Mouse (Mus musculus) forebrain, embryonic 14.5 days (tissue): Measurements from ENCODE around the gene Zfp553. TPM values are rescaled to one million over a fixed set of nuclear protein-coding genes. Genes with fewer than 3 reads are reported as not detected.
A peak's percentile ranks its signal among the peaks of the same experiment; 100 is the strongest.

ENCODE experiments used
- ATAC-seq: fragments of 200-750 bp; cut with Nextera tagmentation; 2 replicates; pipeline ENCODE4 v1.8.0; 2017; ENCODE audit warnings: mild to moderate bottlenecking, moderate library complexity
- DNase-seq: peaks from one replicate; pipeline ENCODE4 v3.0.0-alpha.2; 2015; ENCODE audit warnings: low spot score
- H3K27ac ChIP-seq: fragments of 300-500 bp; sonication (generic); 2 replicates; pipeline ENCODE4 v1.5.1; 2014; ENCODE audit warnings: low read depth, mild to moderate bottlenecking, control low read depth, low read length, moderate library complexity
- H3K27me3 ChIP-seq: fragments of 300-500 bp; sonication (generic); replicated peaks from 2 replicates; pipeline ENCODE4 v1.6.1; 2014; ENCODE audit warnings: low read length, control low read depth, mixed read lengths; ENCODE audit not compliant: control insufficient read depth, insufficient read depth
- H3K36me3 ChIP-seq: fragments of 300-500 bp; sonication (generic); 2 replicates; pipeline ENCODE4 v1.6.1; 2014; ENCODE audit warnings: low read length, control low read depth; ENCODE audit not compliant: control insufficient read depth, insufficient read depth
- H3K4me1 ChIP-seq: fragments of 300-500 bp; sonication (generic); 2 replicates; pipeline ENCODE4 v1.6.1; 2014; ENCODE audit warnings: antibody characterized with exemption, low read length, control low read depth; ENCODE audit not compliant: control insufficient read depth, insufficient read depth
- H3K4me2 ChIP-seq: fragments of 300-500 bp; sonication (generic); 2 replicates; pipeline ENCODE4 v1.6.1; 2014; ENCODE audit warnings: mild to moderate bottlenecking, control low read depth, low read length
- H3K4me3 ChIP-seq: fragments of 300-500 bp; sonication (generic); 2 replicates; pipeline ENCODE4 v1.5.1; 2014; ENCODE audit warnings: low read depth, low read length, control low read depth
- H3K9ac ChIP-seq: fragments of 300-500 bp; sonication (generic); 2 replicates; pipeline ENCODE4 v1.6.1; 2014; ENCODE audit warnings: mild to moderate bottlenecking, low read length, control low read depth, moderate library complexity
- H3K9me3 ChIP-seq: fragments of 300-500 bp; sonication (generic); replicated peaks from 2 replicates; pipeline ENCODE4 v1.6.1; 2016; ENCODE audit warnings: low read length, control low read depth, mixed read lengths; ENCODE audit not compliant: control insufficient read depth
- WGBS: fragments of 180-500 bp; shearing (Covaris S2); extraction: QIAGEN DNeasy Blood & Tissue Kit; methylation state at CpG from one replicate; pipeline ENCODE4 v1.1.7; 2014; 5-methylcytosine and 5-hydroxymethylcytosine counted together
- polyA plus RNA-seq: library from polyadenylated mRNA; unstranded; fragments of >200 nt; fragmentation: Nextera tagmentation; extraction: Ambion mirVana; gene quantifications from 2 replicates; pipeline ENCODE4 v1.2.1, GENCODE M21; 2014

The Zfp553 gene
- polyA plus RNA-seq, 1 experiment from 2014 or later: 29.4 TPM

GRCm38 (mm10) chr7:127208553-127209438 is 24.1 kb upstream of the Zfp553 start, which contains the start of gene Mylpf:
Gene Mylpf (plus strand): TSS chr7:127208890.
- DNase-seq: peak; percentile 98
- Histone ChIP-seq H3K4me3 (peak within 1 kb of the TSS; percentile 95), H3K4me2 (peak within 1 kb of the TSS; percentile 100), H3K27ac (peak within 1 kb of the TSS; percentile 85), H3K27me3 (no peaks in the 10 kb centered on the region), H3K36me3 (peaks cover 7% of the 10 kb centered on the region), H3K9ac (peak within 1 kb of the TSS; percentile 95), H3K9me3 (no peaks in the 10 kb centered on the region), H3K4me1 (peaks cover 19% of the 10 kb centered on the region)
- under 1% methylated on average over 43 of the region's 44 CpGs for WGBS
- ATAC-seq: peak; percentile 96

GRCm38 (mm10) chr7:127209851-127210250 is 23.0 kb upstream of the Zfp553 start:
- H3K4me1 ChIP-seq: peaks cover 19% of the 10 kb centered on the region
- H3K27ac ChIP-seq: no peak overlapping the region
- H3K36me3 ChIP-seq: 0 out of 2 replicates have a peak, but pooled peaks cover 5% of the 10 kb centered on the region
- H3K4me2 ChIP-seq: peak overlapping the region; percentile 64
- DNase-seq (no peak), ATAC-seq (no peak)
- no peaks in the 10 kb centered on the region for H3K9me3 ChIP-seq
- WGBS: 74% methylated on average over 5 of the region's 5 CpGs
- H3K4me3 ChIP-seq: no peak overlapping the region
- 0 out of 2 replicates have a peak, but pooled peaks cover 5% of the 10 kb centered on the region for H3K27me3 ChIP-seq
- H3K9ac ChIP-seq: no peak overlapping the region

GRCm38 (mm10) chr7:127210266-127210665 is 22.6 kb upstream of the Zfp553 start:
- 92% methylated on average over 4 of the region's 4 CpGs for WGBS

GRCm38 (mm10) chr7:127211014-127211745 is 21.7 kb upstream of the Zfp553 start:
- no peak overlapping the region for H3K9ac ChIP-seq
- peaks cover 13% of the 10 kb centered on the region for H3K4me1 ChIP-seq
- no peak overlapping the region for H3K4me3 ChIP-seq
- no peak overlapping the region for H3K4me2 ChIP-seq
- DNase-seq (no peak), ATAC-seq (no peak)
- no peaks in the 10 kb centered on the region for H3K9me3 ChIP-seq
- 88% methylated on average over 5 of the region's 5 CpGs for WGBS
- H3K36me3 ChIP-seq: no peaks in the 10 kb centered on the region
- 0 out of 2 replicates have a peak, but pooled peaks cover 6% of the 10 kb centered on the region for H3K27me3 ChIP-seq
- no peak overlapping the region for H3K27ac ChIP-seq

More at GRCm38 (mm10) chr7:127210266-127210665, 22.6 kb upstream of the Zfp553 start:
- Histone ChIP-seq H3K27ac (no peak overlapping the region), H3K27me3 (0 out of 2 replicates have a peak, but pooled peaks cover 6% of the 10 kb centered on the region), H3K9me3 (no peaks in the 10 kb centered on the region), H3K4me3 (no peak overlapping the region), H3K9ac (no peak overlapping the region), H3K4me1 (peaks cover 20% of the 10 kb centered on the region), H3K4me2 (no peak overlapping the region), H3K36me3 (0 out of 2 replicates have a peak, but pooled peaks cover 2% of the 10 kb centered on the region)
- no peak for ATAC-seq
- DNase-seq: no peak

- no peak for DNase-seq
- Histone ChIP-seq H3K36me3 (no peaks in the 10 kb centered on the region), H3K27me3 (0 out of 2 replicates have a peak, but pooled peaks cover 6% of the 10 kb centered on the region), H3K4me2 (no peak overlapping the region), H3K27ac (no peak overlapping the region), H3K9ac (no peak overlapping the region), H3K4me1 (0 out of 2 replicates have a peak, but pooled peaks cover 3% of the 10 kb centered on the region), H3K9me3 (no peaks in the 10 kb centered on the region), H3K4me3 (no peak overlapping the region)
- no peak for ATAC-seq
- 91% methylated on average over 12 of the region's 12 CpGs for whole genome bisulfite sequencing
Measured at GRCm38 (mm10) chr7:127212432-127213250, 20.2 kb upstream of the Zfp553 start.

GRCm38 (mm10) chr7:127213485-127213884 is 19.4 kb upstream of the Zfp553 start:
- DNase-seq: peak; percentile 42
- Histone ChIP-seq H3K4me2 (no peak overlapping the region), H3K4me1 (0 out of 2 replicates have a peak, but pooled peaks cover 3% of the 10 kb centered on the region), H3K9me3 (no peaks in the 10 kb centered on the region), H3K4me3 (no peak overlapping the region), H3K27me3 (0 out of 2 replicates have a peak, but pooled peaks cover 6% of the 10 kb centered on the region), H3K27ac (no peak overlapping the region), H3K36me3 (no peaks in the 10 kb centered on the region), H3K9ac (no peak overlapping the region)
- 40% methylated on average over 7 of the region's 7 CpGs for WGBS
- no peak for ATAC-seq

- no peak overlapping the region for H3K4me2 ChIP-seq
- H3K36me3 ChIP-seq: no peaks in the 10 kb centered on the region
- 65% methylated on average over 12 of the region's 12 CpGs for WGBS
- H3K27ac ChIP-seq: no peak overlapping the region
- no peak overlapping the region for H3K4me3 ChIP-seq
- ATAC-seq (no peak), DNase-seq (no peak)
- no peaks in the 10 kb centered on the region for H3K9me3 ChIP-seq
- H3K4me1 ChIP-seq: 0 out of 2 replicates have a peak, but pooled peaks cover 3% of the 10 kb centered on the region
- H3K27me3 ChIP-seq: 0 out of 2 replicates have a peak, but pooled peaks cover 6% of the 10 kb centered on the region
- no peak overlapping the region for H3K9ac ChIP-seq
Measured at GRCm38 (mm10) chr7:127213930-127214329, 18.9 kb upstream of the Zfp553 start.

- Histone ChIP-seq H3K9ac (no peak overlapping the region), H3K27me3 (0 out of 2 replicates have a peak, but pooled peaks cover 6% of the 10 kb centered on the region), H3K9me3 (no peaks in the 10 kb centered on the region), H3K4me1 (0 out of 2 replicates have a peak, but pooled peaks cover 3% of the 10 kb centered on the region), H3K4me3 (no peak overlapping the region), H3K36me3 (no peaks in the 10 kb centered on the region), H3K4me2 (no peak overlapping the region), H3K27ac (no peak overlapping the region)
- no peak for DNase-seq
- ATAC-seq: no peak
- 39% methylated on average over 21 of the region's 21 CpGs for WGBS
Measured at GRCm38 (mm10) chr7:127214521-127214920, 18.3 kb upstream of the Zfp553 start.
